Mouse (Mus musculus) urinary bladder, adult 2 months (tissue): Measurements from ENCODE around the gene Adgrf5. TPM values are rescaled to one million over a fixed set of nuclear protein-coding genes. Genes with fewer than 3 reads are reported as not detected.

ENCODE experiments used
- DNase-seq: peaks from one replicate; pipeline ENCODE4 v3.0.0; 2022; ENCODE audit warnings: low spot score
- polyA plus RNA-seq: library from polyadenylated mRNA; depleted of rRNA; stranded (reverse); fragments of >200 nt; gene quantifications from 2 replicates; pipeline ENCODE4 v1.2.3, GENCODE M21; 2012

The Adgrf5 gene
- polyA plus RNA-seq, 1 experiment = 18.7 TPM

DNA sequence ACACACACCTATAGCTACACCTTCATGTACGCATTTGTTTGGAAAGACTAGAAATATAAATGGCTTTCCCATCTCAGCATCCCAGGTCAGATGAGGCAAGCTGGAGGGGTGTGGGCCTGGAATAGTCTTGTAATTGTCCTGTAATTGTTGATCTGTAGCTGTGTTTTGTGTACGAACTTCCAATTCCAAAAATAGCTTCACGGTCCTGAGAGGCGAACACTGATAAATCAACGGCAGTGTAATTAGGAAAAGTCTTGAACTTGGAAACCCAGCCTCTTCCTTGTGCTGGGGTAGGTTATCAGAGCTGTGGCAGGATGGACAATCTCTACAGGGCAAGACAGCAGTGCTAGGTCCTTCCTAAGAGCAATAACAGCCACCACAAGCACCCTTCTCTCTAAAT is 18.5 kb downstream of the Adgrf5 start:
- no peak for DNase-seq

- DNase-seq = no peak
Measured at GRCm38 (mm10) chr17:43386331-43386730, 26.1 kb downstream of the Adgrf5 start.

DNA sequence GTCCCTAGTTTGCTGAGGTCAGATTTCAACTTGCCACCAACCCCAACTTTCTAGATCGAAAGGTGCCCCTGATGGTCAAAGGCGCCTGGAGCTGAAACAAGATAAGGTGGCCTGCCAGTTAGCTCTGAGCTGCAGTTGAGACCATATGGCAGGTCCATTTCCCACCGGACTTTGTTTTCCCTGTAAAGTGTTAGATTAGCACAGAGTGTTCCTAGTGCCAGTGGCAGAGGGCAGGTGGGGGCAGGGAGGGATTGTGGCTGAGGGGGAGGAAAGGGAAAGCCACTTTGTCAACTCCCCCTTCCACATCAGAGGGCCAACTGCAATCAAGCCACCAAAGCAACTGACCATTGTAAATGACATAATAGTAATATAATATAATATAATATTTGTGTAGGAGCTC is 26.9 kb downstream of the Adgrf5 start:
- DNase-seq = no peak

DNA sequence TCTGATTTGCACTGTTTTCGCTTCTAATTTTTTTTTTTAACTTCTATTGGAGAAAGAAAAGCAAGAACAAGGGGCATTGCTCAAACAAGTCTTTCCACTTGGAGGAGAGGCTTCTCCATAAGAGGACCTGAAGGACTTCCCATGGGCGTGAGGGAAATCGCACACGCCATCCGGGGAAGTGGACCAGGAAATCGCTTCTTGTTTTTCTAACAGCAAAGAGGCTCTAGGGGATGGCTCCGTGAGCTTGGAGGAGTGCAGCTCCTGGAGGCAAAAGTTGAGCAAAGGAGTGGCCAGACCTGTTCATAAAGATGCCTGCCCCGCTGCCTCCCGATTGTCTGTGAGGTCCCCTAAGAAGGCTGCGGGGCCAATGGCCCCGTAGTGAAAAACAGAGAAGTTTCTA is 29.0 kb downstream of the Adgrf5 start:
- no peak for DNase-seq

- DNase-seq = no peak
Measured at GRCm38 (mm10) chr17:43392191-43392590, 31.9 kb downstream of the Adgrf5 start.

DNA sequence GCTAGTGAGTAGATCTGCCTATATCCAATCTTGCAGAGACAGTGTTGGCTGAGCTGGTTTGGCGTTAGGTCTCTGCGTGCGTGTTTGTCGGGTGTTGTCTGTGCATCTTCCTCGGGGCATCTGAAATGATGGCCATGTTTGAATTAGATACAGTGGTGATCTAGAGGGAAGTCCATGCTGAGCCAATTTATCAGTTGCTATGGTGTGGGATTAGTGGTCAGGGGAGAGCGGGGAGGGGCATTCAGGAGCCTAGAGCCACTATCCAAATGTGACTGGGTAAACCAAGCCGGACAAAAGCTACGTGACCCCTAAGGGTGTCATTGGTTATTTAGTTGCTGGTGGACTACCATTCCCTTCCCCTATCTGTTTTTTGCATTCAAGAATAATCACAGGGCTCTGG is 33.4 kb downstream of the Adgrf5 start:
- no peak for DNase-seq

DNA sequence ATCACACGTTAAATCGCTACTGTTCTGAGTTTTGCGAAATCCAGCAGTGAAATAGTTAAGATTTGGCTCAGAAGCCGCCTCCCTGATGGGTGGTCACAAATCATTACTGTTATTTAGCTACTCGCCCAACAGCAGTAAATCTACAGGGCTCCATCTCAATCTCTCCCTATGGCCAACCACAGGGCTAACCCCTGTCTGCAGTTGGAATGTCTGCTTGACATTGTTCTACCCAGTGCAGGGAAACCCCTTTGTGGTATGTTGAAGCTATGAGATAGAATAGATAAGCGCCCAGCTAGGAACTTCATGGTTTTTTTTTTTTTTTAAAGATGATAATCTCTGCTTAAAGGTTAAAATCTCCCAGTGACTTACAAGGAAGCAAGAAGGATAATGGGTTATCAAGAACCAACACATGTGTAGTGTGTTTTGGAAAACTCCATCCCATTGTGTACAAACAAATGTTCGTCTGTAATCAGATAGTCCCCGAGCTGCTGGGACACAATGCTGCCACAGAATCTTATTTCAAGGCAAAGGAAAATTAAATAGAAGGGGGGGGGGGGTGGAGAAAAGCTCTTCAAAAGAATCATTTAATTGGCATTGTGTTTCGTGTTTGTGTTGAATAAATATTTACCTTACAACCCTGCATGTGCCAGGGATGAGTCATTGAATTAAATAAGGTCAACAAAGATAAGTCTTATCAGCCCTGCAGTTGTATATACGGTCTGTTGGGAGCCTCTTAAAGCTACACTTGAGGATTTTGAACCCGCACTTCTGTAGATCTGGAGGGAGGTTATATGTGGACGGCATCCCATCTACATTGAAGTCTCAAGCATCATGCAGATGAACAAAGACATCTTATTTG is 35.4 kb downstream of the Adgrf5 start:
- no peak for DNase-seq

GRCm38 (mm10) chr17:43398612-43399011 is 38.4 kb downstream of the Adgrf5 start:
- DNase-seq = no peak

- no peak for DNase-seq
Measured at GRCm38 (mm10) chr17:43399151-43399550, 38.9 kb downstream of the Adgrf5 start.

DNA sequence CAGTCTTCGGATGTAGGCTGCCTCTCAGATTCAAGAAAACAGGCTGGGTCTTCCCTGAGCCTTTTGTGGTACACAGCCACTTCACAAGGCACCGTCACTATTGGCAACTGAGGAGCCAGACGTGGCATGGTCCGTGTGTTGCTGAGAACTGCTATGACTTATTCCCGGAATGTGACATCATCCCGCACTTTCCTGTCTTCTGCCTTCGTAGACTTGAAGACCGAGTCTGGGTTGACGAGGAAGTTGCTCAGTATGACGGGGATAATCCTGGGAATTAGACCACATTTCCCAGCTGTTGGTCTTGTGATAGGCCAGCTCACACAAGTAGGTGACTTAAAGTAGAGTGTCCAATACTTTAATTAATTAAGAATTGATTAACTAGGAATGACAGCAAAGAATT is 40.2 kb downstream of the Adgrf5 start:
- no peak for DNase-seq

- DNase-seq = no peak
Measured at GRCm38 (mm10) chr17:43403851-43404250, 43.6 kb downstream of the Adgrf5 start.

DNA sequence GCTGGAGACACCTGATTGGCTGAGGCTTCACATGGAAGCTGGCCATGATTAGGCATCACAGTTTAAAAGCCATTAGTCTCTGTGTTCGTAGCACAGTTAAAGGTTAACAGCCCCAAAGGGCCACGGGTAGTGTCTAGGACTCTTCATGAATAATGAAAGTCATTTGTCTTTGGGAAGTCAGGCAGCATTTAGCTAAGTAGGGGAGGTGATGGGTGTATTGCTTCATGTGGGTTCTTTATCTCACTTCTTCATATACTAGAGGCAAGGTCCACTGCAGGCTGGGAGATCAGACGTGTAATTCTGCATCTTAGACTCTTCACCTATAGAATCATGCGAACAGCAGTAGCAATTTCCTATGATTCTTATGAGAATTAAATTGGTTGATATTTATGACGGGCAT is 44.2 kb downstream of the Adgrf5 start:
- no peak for DNase-seq

GRCm38 (mm10) chr17:43406321-43406720 is 46.1 kb downstream of the Adgrf5 start:
- no peak for DNase-seq

- DNase-seq = no peak
Measured at GRCm38 (mm10) chr17:43407548-43407947, 47.3 kb downstream of the Adgrf5 start.

- no peak for DNase-seq
Measured at GRCm38 (mm10) chr17:43413182-43413581, 52.9 kb downstream of the Adgrf5 start.

DNA sequence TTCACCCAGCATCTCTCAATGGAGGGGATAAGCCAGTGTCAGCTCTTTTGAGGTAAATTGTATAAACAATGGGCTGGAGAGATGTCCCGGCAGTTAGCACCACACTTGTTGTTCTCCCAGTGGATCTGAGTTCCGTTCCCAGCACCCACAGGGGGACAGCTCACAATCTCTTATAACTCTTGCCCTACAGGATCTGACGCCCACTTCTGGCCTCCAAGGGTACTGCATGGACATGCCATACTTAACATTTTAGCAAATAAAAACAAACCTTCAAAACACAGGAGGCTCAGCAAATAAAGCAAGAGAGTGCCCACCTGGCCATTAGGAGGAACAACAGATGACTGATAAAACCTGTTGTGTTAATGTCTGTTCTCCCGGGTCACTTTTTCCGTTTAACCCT is 59.0 kb downstream of the Adgrf5 start:
- DNase-seq = no peak

- DNase-seq = no peak
Measured at GRCm38 (mm10) chr17:43420381-43420780, 60.1 kb downstream of the Adgrf5 start.

GRCm38 (mm10) chr17:43423953-43424352 is 63.7 kb downstream of the Adgrf5 start:
- DNase-seq = no peak

DNA sequence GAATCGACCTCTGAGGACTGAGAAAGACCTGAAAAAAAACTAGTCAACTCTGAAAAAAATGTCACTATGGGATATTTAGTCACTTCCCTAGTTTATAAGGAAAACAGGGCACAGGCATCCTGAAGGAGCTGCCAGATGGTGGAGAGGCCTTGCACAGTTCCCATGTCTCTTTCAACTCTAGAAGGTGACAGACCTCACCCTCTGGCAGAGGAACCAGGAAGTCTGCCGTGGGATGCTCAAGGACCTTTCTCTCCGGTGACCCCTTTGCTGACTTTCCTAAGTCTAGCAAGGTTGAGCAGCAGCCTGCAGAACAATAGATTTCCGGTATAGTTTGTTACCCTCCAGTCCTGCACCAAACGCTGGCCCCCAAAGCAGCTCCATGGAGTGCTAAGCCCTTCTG is 71.4 kb downstream of the Adgrf5 start:
- no peak for DNase-seq

- no peak for DNase-seq
Measured at GRCm38 (mm10) chr17:43434485-43434884, 74.2 kb downstream of the Adgrf5 start.

- no peak for DNase-seq
Measured at GRCm38 (mm10) chr17:43451216-43451615, 91.0 kb downstream of the Adgrf5 start.

DNA sequence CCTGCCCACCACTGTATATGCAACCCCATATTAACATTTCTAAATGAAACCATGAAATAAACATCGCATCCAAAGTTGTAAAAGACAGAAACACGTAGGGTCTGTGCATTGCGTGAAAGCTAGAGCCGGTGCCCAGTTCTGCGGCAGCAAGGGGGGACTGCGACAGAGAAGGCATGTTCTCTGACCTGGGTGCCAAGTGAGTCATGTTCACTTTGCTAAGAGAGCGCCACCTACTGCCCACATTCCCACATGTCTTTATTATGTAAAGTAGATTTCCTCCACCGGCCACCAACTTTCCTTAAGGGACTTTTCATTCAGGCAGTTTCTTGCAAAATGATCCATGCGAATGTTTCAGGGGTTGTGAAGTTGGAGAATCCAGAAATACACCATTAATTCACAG is 98.3 kb downstream of the Adgrf5 start:
- peak; percentile 29 for DNase-seq

DNA sequence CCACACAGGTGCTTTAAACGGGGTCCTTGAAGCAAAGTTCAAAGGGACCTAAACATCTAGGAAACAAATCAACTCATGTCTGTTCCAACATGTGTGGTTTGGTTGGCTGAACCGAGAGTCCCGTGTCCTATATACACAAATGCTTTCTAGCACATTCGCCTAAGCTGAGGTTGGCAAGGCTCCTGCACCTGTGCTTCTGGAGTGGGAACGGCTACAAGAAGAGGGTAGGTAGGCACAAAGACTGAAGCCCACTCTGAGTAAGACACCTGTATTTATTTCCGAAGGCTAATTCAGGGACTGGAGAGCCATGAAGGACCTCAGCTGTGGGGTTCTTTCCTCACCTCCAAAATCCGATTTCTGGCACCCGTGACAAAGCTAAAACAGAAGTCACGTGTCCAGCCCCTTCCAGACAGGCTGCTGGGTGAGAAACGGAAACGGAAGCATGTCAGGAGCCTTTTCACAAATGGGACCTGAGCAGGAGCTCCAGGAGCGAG is 99.5 kb downstream of the Adgrf5 start:
- no peak for DNase-seq
